Mouse (Mus musculus): ENCODE results near the gene Nr4a1.

Gene Nr4a1

GRCm38 (mm10) chr15:101253563-101253885 lies 545 bp upstream of the Nr4a1 start:
- no peak for DNase-seq (ENCODE audit: extremely low read depth, insufficient read length, low spot score)

GRCm38 (mm10) chr15:101255842-101256462 lies 1.9 kb downstream of the Nr4a1 start:
- no peak for DNase-seq (ENCODE audit: extremely low read depth, insufficient read length, low spot score)

- DNase-seq (ENCODE audit: extremely low read depth, insufficient read length, low spot score), result no peak
Measured at GRCm38 (mm10) chr15:101256463-101257206, 2.6 kb downstream of the Nr4a1 start.

GRCm38 (mm10) chr15:101258420-101258819 lies 4.4 kb downstream of the Nr4a1 start:
- no peak for DNase-seq (ENCODE audit: extremely low read depth, insufficient read length, low spot score)

- no peak for DNase-seq (ENCODE audit: extremely low read depth, insufficient read length, low spot score)
Measured at GRCm38 (mm10) chr15:101259922-101260321, 5.9 kb downstream of the Nr4a1 start.

- peak; percentile 83 for DNase-seq (ENCODE audit: extremely low read depth, insufficient read length, low spot score)
Measured at GRCm38 (mm10) chr15:101260387-101260786, 6.3 kb downstream of the Nr4a1 start.

- DNase-seq (ENCODE audit: extremely low read depth, insufficient read length, low spot score), result no peak
Measured at GRCm38 (mm10) chr15:101260874-101261622, 7.0 kb downstream of the Nr4a1 start.

- DNase-seq (ENCODE audit: extremely low read depth, insufficient read length, low spot score), result no peak
Measured at GRCm38 (mm10) chr15:101262502-101262901, 8.4 kb downstream of the Nr4a1 start.

GRCm38 (mm10) chr15:101266132-101266963 lies 12.3 kb downstream of the Nr4a1 start:
- DNase-seq (ENCODE audit: extremely low read depth, insufficient read length, low spot score), result peak; percentile 76

- DNase-seq (ENCODE audit: extremely low read depth, insufficient read length, low spot score), result no peak
Measured at GRCm38 (mm10) chr15:101267053-101268032, 13.3 kb downstream of the Nr4a1 start.

GRCm38 (mm10) chr15:101270101-101270820 lies 16.2 kb downstream of the Nr4a1 start:
- DNase-seq (ENCODE audit: extremely low read depth, insufficient read length, low spot score), result no peak

GRCm38 (mm10) chr15:101271107-101271506 lies 17.0 kb downstream of the Nr4a1 start:
- no peak for DNase-seq (ENCODE audit: extremely low read depth, insufficient read length, low spot score)

GRCm38 (mm10) chr15:101271513-101271912 lies 17.4 kb downstream of the Nr4a1 start:
- DNase-seq (ENCODE audit: extremely low read depth, insufficient read length, low spot score), result no peak

GRCm38 (mm10) chr15:101274380-101274779 lies 20.3 kb downstream of the Nr4a1 start:
- DNase-seq (ENCODE audit: extremely low read depth, insufficient read length, low spot score), result no peak

- DNase-seq (ENCODE audit: extremely low read depth, insufficient read length, low spot score), result no peak
Measured at GRCm38 (mm10) chr15:101277351-101277899, 23.4 kb downstream of the Nr4a1 start.

- DNase-seq (ENCODE audit: extremely low read depth, insufficient read length, low spot score), result no peak
Measured at GRCm38 (mm10) chr15:101278589-101278988, 24.5 kb downstream of the Nr4a1 start.

- peak; percentile 57 for DNase-seq (ENCODE audit: extremely low read depth, insufficient read length, low spot score)
Measured at GRCm38 (mm10) chr15:101279430-101279999, 25.4 kb downstream of the Nr4a1 start.

GRCm38 (mm10) chr15:101282471-101282870 lies 28.4 kb downstream of the Nr4a1 start:
- DNase-seq (ENCODE audit: extremely low read depth, insufficient read length, low spot score), result no peak

Data from 3134 (cell line).